Mouse (Mus musculus) liver, postnatal 0 days (tissue): Measurements from ENCODE around the gene Ago3.

Source experiments
- CTCF ChIP-seq: sonication (generic); IDR thresholded peaks from 2 replicates; pipeline ENCODE4 v1.5.1; 2016; ENCODE audit warnings: antibody characterized with exemption, low read depth
- EP300 ChIP-seq: IDR thresholded peaks from 2 replicates; pipeline ENCODE4 v1.6.1; 2016; ENCODE audit warnings: antibody characterized with exemption, low read depth, mild to moderate bottlenecking

GRCm38 (mm10) chr4:126310344-126310743, 119.0 kb downstream of the Ago3 start:
- TF ChIP-seq CTCF (no peak), EP300 (no peak)
